Mouse (Mus musculus) heart, postnatal 14 days (tissue): Measurements from ENCODE around the gene Fsip1. TPM values are rescaled to one million over a fixed set of nuclear protein-coding genes. Genes with fewer than 3 reads are reported as not detected.

Experiments used
- DNase-seq, 2 experiments: peaks; one replicate each; pipeline ENCODE4 v3.0.0; 2021 to 2022
- intact Hi-C: fragments of 180-260 bp; cut with DNase I; formaldehyde crosslinking; loops from one replicate; pipeline ENCODE4 v1.15.1; 2025
- microRNA-seq, 2 experiments: library from miRNA; unstranded; fragments of <30 nt; microRNA quantifications; one replicate each; pipeline ENCODE4 v1.2.0; 2021 to 2022
- total RNA-seq, 2 experiments: library from RNA; stranded (reverse); gene quantifications; 2 replicates each; pipeline ENCODE4 v1.2.3; 2021

Fsip1 gene
- total RNA-seq, 2 experiments from 2014 or later: 0.17 TPM; not detected in 1

GRCm38 (mm10) chr2:118111488-118112131 lies 145.2 kb downstream of the Fsip1 start, which contains the start of gene Thbs1:
Gene Thbs1, plus strand, starts transcription at chr2:118111876.
- peak; percentile 77 for DNase-seq
- intact Hi-C loops: loop anchor here (2.0 to 5.0 kb wide), 4 partner anchors 74 to 571 kb away; no protein-coding TSS in a partner anchor

GRCm38 (mm10) chr2:118111116-118111487 lies 145.7 kb downstream of the Fsip1 start:
- peak; percentile 89 to 90 for DNase-seq
- intact Hi-C loops: loop anchor here (2.0 to 5.0 kb wide), 4 partner anchors 74 to 570 kb away; no protein-coding TSS in a partner anchor

DNA sequence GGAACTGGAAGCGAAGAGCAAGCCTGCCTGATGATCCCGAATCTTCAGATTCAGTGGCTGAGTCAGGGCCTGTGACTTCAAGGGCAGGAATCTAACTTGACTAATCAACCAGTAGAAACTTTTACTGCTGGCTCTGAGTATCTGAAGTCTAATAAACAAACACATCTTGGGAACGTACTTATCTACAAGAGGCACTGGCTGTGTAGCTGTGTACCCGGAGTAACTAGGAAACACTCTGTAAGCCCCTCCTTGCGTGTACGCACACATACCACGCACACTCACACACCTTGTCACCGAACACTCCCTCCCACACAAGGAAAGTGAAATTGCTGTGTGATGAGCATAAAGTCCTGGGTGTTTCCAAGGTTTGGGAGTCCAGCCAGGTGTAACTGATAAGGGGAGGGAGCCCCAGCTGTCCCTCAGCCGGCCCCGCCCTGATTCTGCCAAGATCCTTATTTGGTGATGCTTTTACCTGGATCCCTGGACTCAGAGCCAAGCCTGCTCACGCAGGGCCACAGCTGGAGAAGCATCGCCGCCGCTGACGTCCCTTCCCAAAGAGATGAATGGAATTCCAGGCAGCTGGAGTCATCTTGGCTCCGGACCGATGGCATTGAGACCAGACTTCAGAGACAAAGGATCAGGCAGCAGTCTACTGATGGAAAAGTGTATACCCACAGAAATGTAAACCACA lies 146.4 kb downstream of the Fsip1 start:
- DNase-seq: peak; percentile 28 to 45
- intact Hi-C loops: loop anchor here (2.0 to 5.0 kb wide), 4 partner anchors 73 to 570 kb away; no protein-coding TSS in a partner anchor

- intact Hi-C loops: no loop called here
- no peak for DNase-seq
Observed at GRCm38 (mm10) chr2:118102169-118102568, 154.6 kb downstream of the Fsip1 start.

- intact Hi-C loops: no loop called here
- DNase-seq: no peak
Observed at GRCm38 (mm10) chr2:118099104-118099503, 157.7 kb downstream of the Fsip1 start.

DNA sequence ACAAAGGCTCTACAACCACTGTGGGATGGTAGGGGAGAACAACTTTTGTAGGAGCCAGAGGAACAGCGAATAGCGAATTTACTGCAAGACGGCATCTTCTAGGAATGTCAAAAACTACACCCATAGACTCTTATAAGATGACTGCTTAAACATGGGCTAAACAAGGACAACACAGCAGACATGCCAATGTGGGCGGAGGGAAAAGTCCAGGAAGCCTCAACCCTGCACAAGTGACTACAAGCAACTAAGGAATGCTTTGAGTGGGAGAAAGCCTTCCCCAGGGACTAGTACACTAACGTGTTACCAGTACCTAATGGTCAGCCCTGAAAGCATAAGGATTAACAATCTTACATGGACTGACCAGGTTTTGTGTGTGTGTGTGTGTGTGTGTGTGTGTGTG lies 165.5 kb downstream of the Fsip1 start:
- DNase-seq: peak in 1 of 2 experiments; percentile 51
- intact Hi-C loops: no loop called here

GRCm38 (mm10) chr2:118087044-118087726 lies 169.6 kb downstream of the Fsip1 start:
- no peak for DNase-seq
- intact Hi-C loops: no loop called here

GRCm38 (mm10) chr2:118085647-118086046 lies 171.1 kb downstream of the Fsip1 start:
- DNase-seq: no peak
- intact Hi-C loops: no loop called here

- intact Hi-C loops: no loop called here
- DNase-seq: no peak
Observed at GRCm38 (mm10) chr2:118084693-118085092, 172.1 kb downstream of the Fsip1 start.

DNA sequence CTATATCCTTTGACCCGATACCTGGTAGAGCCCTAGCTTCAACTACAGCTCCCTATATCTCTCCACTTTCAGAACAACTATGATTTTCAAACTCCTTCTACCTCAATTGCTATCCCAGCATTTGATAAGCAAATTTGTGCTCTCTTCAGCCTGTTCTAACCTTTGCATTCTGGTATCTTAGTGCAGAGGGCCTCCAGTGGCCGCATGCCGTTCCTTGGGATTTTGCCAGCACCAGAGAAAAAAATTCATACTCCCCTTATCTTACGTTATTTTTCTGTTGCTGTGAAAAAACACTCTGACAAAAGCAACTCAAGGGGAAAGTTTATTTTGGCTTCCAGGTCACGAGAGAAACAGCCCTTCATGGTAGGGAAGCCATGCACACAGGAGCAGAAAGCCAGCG lies 173.1 kb downstream of the Fsip1 start:
- intact Hi-C loops: no loop called here
- peak in 1 of 2 experiments; percentile 20 for DNase-seq

DNA sequence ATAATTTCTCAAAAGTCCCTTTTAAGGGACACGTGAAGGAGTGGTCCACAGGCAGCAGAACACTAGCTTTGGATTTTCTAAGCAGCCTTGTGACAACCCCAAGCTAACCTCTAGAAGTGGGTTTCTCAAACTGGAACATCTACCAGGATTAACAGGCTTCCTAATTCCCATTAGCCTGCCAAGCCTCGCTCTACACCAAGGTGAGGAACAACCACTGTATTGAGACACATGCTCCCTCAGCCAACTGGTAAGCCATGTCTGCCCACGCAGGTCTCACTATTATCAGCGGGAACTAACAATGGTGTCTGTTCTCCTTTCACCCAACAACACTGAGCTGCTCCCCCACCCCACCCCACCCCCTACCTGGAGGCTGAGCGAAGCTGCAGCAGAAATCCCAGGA lies 175.2 kb downstream of the Fsip1 start:
- intact Hi-C loops: no loop called here

More for the DNA sequence above, 175.2 kb downstream of the Fsip1 start:
- DNase-seq: no peak

Small RNA genes within 50 kb of the gene (microRNA-seq; reads per million reads assigned to microRNA genes)
- 0 reads per million in 2 experiments for gene Gm22800

Other genes starting within 250 kb of the Fsip1 start
- 10 to 100 TPM; 20.3 to 24.0 TPM for gene Thbs1, start 145.1 kb downstream of the Fsip1 start, total RNA-seq
- gene Gpr176, start 116.5 kb upstream of the Fsip1 start, total RNA-seq: under 1 TPM; 0.19 to 0.20 TPM
- gene Eif2ak4, start 131.7 kb upstream of the Fsip1 start, total RNA-seq: 1 to 10 TPM; 9.2 to 9.3 TPM
- 100 to 1,000 TPM; 113 to 115 TPM for gene Srp14, start 222.7 kb upstream of the Fsip1 start, total RNA-seq